Mouse (Mus musculus) heart, postnatal 0 days (tissue): ENCODE measurements around the gene Rai1. TPM values are rescaled to one million over a fixed set of nuclear protein-coding genes. Genes with fewer than 3 reads are reported as not detected.

Source experiments
- ATAC-seq: fragments of 200-750 bp; cut with Nextera tagmentation; 2 replicates; pipeline ENCODE4 v1.8.0; 2017; ENCODE audit warnings: low read depth, moderate number of reproducible peaks, moderate library complexity; ENCODE audit not compliant: insufficient read depth
- DNase-seq: peaks from one replicate; pipeline ENCODE4 v3.0.0-alpha.2; 2016; ENCODE audit warnings: low spot score
- H3K27ac ChIP-seq: fragments of 300-500 bp; sonication (generic); 2 replicates; pipeline ENCODE4 v1.5.1; 2014; ENCODE audit warnings: low read depth, mild to moderate bottlenecking
- H3K27me3 ChIP-seq: fragments of 300-500 bp; sonication (generic); 2 replicates; pipeline ENCODE4 v1.6.1; 2014; ENCODE audit warnings: low read length, mixed read lengths; ENCODE audit not compliant: control insufficient read depth, insufficient read depth
- H3K36me3 ChIP-seq: fragments of 300-500 bp; sonication (generic); replicated peaks from 2 replicates; pipeline ENCODE4 v1.6.1; 2014; ENCODE audit warnings: low read length, mixed read lengths; ENCODE audit not compliant: control insufficient read depth, insufficient read depth
- H3K4me1 ChIP-seq: fragments of 300-500 bp; sonication (generic); 2 replicates; pipeline ENCODE4 v1.6.1; 2014; ENCODE audit warnings: antibody characterized with exemption; ENCODE audit not compliant: control insufficient read depth, insufficient read depth
- H3K4me2 ChIP-seq: fragments of 300-500 bp; sonication (generic); 2 replicates; pipeline ENCODE4 v1.6.1; 2014; ENCODE audit warnings: low read depth, mild to moderate bottlenecking, low read length, moderate library complexity
- H3K4me3 ChIP-seq: fragments of 300-500 bp; sonication (generic); 2 replicates; pipeline ENCODE4 v1.5.1; 2014; ENCODE audit warnings: low read depth, low read length
- H3K9ac ChIP-seq: fragments of 300-500 bp; sonication (generic); replicated peaks from 2 replicates; pipeline ENCODE4 v1.6.1; 2014; ENCODE audit warnings: low read depth, low read length, mixed read lengths
- H3K9me3 ChIP-seq: fragments of 300-500 bp; sonication (generic); replicated peaks from 2 replicates; pipeline ENCODE4 v1.6.1; 2016; ENCODE audit warnings: low read length; ENCODE audit not compliant: control insufficient read depth
- CTCF ChIP-seq: IDR thresholded peaks from 2 replicates; pipeline ENCODE4 v1.5.1; 2016; ENCODE audit warnings: antibody characterized with exemption, control low read depth, low read depth
- EP300 ChIP-seq: IDR thresholded peaks from 2 replicates; pipeline ENCODE4 v1.6.1; 2016; ENCODE audit warnings: antibody characterized with exemption, low read depth
- WGBS: fragments of 180-500 bp; shearing (Covaris S2); extraction: QIAGEN DNeasy Blood & Tissue Kit; methylation state at CpG from one replicate; pipeline ENCODE4 v1.1.7; 2014; 5-methylcytosine and 5-hydroxymethylcytosine counted together
- polyA plus RNA-seq: library from polyadenylated mRNA; unstranded; fragments of >200 nt; fragmentation: Nextera tagmentation; extraction: Ambion mirVana; gene quantifications from 2 replicates; pipeline ENCODE4 v1.2.1, GENCODE M21; 2015
- total RNA-seq: library from RNA; depleted of rRNA; stranded (reverse); fragments of >200 nt; gene quantifications from 2 replicates; pipeline ENCODE4 v1.2.3, GENCODE M21; 2014; ENCODE audit warnings: low replicate concordance

The Rai1 gene
- total and polyA plus RNA-seq, 2 experiments from 2014 or later: 10.2 to 28.1 TPM

- no peak overlapping the region for H3K9ac ChIP-seq
- DNase-seq: no peak
- H3K27ac ChIP-seq: no peak overlapping the region
Observed at GRCm38 (mm10) chr11:60110386-60110785, 5.6 kb downstream of the Rai1 start.

GRCm38 (mm10) chr11:60111576-60111975, 6.8 kb downstream of the Rai1 start:
- Histone ChIP-seq H3K27ac (no peak overlapping the region), H3K36me3 (no peaks in the 10 kb centered on the region), H3K4me3 (no peak overlapping the region), H3K9ac (no peak overlapping the region), H3K9me3 (no peaks in the 10 kb centered on the region), H3K4me2 (no peak overlapping the region), H3K4me1 (peaks cover 84% of the 10 kb centered on the region), H3K27me3 (no peaks in the 10 kb centered on the region)
- TF ChIP-seq CTCF: no peak
- TF ChIP-seq EP300: no peak
- no peak for DNase-seq
- WGBS: 89% methylated on average over 2 of the region's 2 CpGs
- no peak for ATAC-seq

More at GRCm38 (mm10) chr11:60110386-60110785, 5.6 kb downstream of the Rai1 start:
- Histone ChIP-seq H3K9me3 (no peaks in the 10 kb centered on the region), H3K4me2 (no peak overlapping the region), H3K27me3 (no peaks in the 10 kb centered on the region), H3K4me3 (no peak overlapping the region), H3K4me1 (peaks cover 77% of the 10 kb centered on the region), H3K36me3 (no peaks in the 10 kb centered on the region)
- no peak for TF ChIP-seq CTCF
- TF ChIP-seq EP300: no peak
- WGBS: 52% methylated on average over 5 of the region's 5 CpGs
- no peak for ATAC-seq

- no peak for TF ChIP-seq EP300
- no peak for TF ChIP-seq CTCF
- DNase-seq (no peak), ATAC-seq (no peak)
- Histone ChIP-seq H3K27ac (peak overlapping the region; percentile 98), H3K4me2 (peak overlapping the region; percentile 67), H3K9me3 (no peaks in the 10 kb centered on the region), H3K27me3 (no peaks in the 10 kb centered on the region), H3K4me3 (0 out of 2 replicates have a peak overlapping the region, but pooled peaks have one; percentile 42), H3K9ac (peak overlapping the region; percentile 63; the same call in 1 of the 2 replicates), H3K4me1 (peaks cover 81% of the 10 kb centered on the region), H3K36me3 (no peaks in the 10 kb centered on the region)
- WGBS: 7% methylated on average over 4 of the region's 4 CpGs
Observed at GRCm38 (mm10) chr11:60113624-60114023, 8.8 kb downstream of the Rai1 start.

- Histone ChIP-seq H3K4me3 (peak overlapping the region; percentile 42), H3K27me3 (no peaks in the 10 kb centered on the region), H3K36me3 (no peaks in the 10 kb centered on the region), H3K4me2 (peak overlapping the region; percentile 67), H3K27ac (peak overlapping the region; percentile 98), H3K9me3 (no peaks in the 10 kb centered on the region), H3K4me1 (peaks cover 73% of the 10 kb centered on the region), H3K9ac (peak overlapping the region; percentile 63)
- no peak for TF ChIP-seq EP300
- no peak for TF ChIP-seq CTCF
- peak; percentile 43 for DNase-seq
- peak; percentile 15 for ATAC-seq
- WGBS: 3% methylated on average over 20 of the region's 21 CpGs
Observed at GRCm38 (mm10) chr11:60114296-60115023, 9.6 kb downstream of the Rai1 start.

GRCm38 (mm10) chr11:60115024-60115538, 10.3 kb downstream of the Rai1 start:
- no peaks in the 10 kb centered on the region for H3K27me3 ChIP-seq
- H3K4me1 ChIP-seq: peaks cover 69% of the 10 kb centered on the region
- DNase-seq (peak; percentile 97), ATAC-seq (peak; percentile 96)
- no peaks in the 10 kb centered on the region for H3K9me3 ChIP-seq
- peak overlapping the region; percentile 42 for H3K4me3 ChIP-seq
- peak overlapping the region; percentile 63 for H3K9ac ChIP-seq
- under 1% methylated on average over 40 of the region's 43 CpGs for WGBS
- H3K4me2 ChIP-seq: peak overlapping the region; percentile 67
- H3K27ac ChIP-seq: peak overlapping the region; percentile 98
- H3K36me3 ChIP-seq: no peaks in the 10 kb centered on the region
- TF ChIP-seq CTCF (no peak), EP300 (peak; percentile 50)
